Mouse (Mus musculus) heart, embryonic 13.5 days (tissue): Measurements from ENCODE around the gene Igsf9. TPM values are rescaled to one million over a fixed set of nuclear protein-coding genes. Genes with fewer than 3 reads are reported as not detected.
A peak's percentile ranks its signal among the peaks of the same experiment; 100 is the strongest.

ENCODE experiments used
- ATAC-seq: fragments of 200-750 bp; cut with Nextera tagmentation; 2 replicates; pipeline ENCODE4 v1.8.0; 2017; ENCODE audit warnings: moderate TSS enrichment; ENCODE audit not compliant: insufficient number of reproducible peaks, low FRiP score, low TSS enrichment; ENCODE audit errors: extremely low read depth
- H3K27ac ChIP-seq: fragments of 300-500 bp; sonication (generic); replicated peaks from 2 replicates; pipeline ENCODE4 v1.5.1; 2015; ENCODE audit warnings: moderate library complexity, mild to moderate bottlenecking, inconsistent platforms
- H3K27me3 ChIP-seq: fragments of 300-500 bp; sonication (generic); replicated peaks from 2 replicates; pipeline ENCODE4 v1.6.1; 2015; ENCODE audit warnings: mild to moderate bottlenecking, inconsistent platforms
- H3K36me3 ChIP-seq: fragments of 300-500 bp; sonication (generic); 2 replicates; pipeline ENCODE4 v1.6.1; 2015; ENCODE audit warnings: mild to moderate bottlenecking, inconsistent platforms
- H3K4me1 ChIP-seq: fragments of 300-500 bp; sonication (generic); 2 replicates; pipeline ENCODE4 v1.6.1; 2015; ENCODE audit warnings: inconsistent platforms
- H3K4me2 ChIP-seq: fragments of 300-500 bp; sonication (generic); 2 replicates; pipeline ENCODE4 v1.6.1; 2015; ENCODE audit warnings: inconsistent platforms, mild to moderate bottlenecking, moderate library complexity
- H3K4me3 ChIP-seq: fragments of 300-500 bp; sonication (generic); 2 replicates; pipeline ENCODE4 v1.5.1; 2015; ENCODE audit warnings: moderate library complexity, mild to moderate bottlenecking, inconsistent platforms
- H3K9ac ChIP-seq: fragments of 300-500 bp; sonication (generic); 2 replicates; pipeline ENCODE4 v1.6.1; 2015; ENCODE audit warnings: inconsistent platforms, mild to moderate bottlenecking, moderate library complexity
- H3K9me3 ChIP-seq: fragments of 300-500 bp; sonication (generic); 2 replicates; pipeline ENCODE4 v1.6.1; 2016; ENCODE audit warnings: inconsistent platforms
- WGBS: fragments of 180-500 bp; shearing (Covaris S2); methylation state at CpG from one replicate; pipeline ENCODE4 v1.1.7; 2015; ENCODE audit warnings: mixed read lengths; 5-methylcytosine and 5-hydroxymethylcytosine counted together
- polyA plus RNA-seq: library from polyadenylated mRNA; unstranded; fragments of >200 nt; fragmentation: Nextera tagmentation; extraction: Ambion mirVana; gene quantifications from 2 replicates; pipeline ENCODE4 v1.2.1, GENCODE M21; 2015

Igsf9 gene
- polyA plus RNA-seq, 1 experiment from 2014 or later: 9.6 TPM

- H3K27me3 ChIP-seq: peaks cover 5% of the 10 kb centered on the region; the same call in 1 of the 2 replicates
- peak within 1 kb of the TSS; percentile 92 for H3K9ac ChIP-seq
- no peaks in the 10 kb centered on the region for H3K9me3 ChIP-seq
- peak within 1 kb of the TSS; percentile 88 for H3K4me3 ChIP-seq
- WGBS: 1% methylated on average over 30 of the region's 30 CpGs
- H3K27ac ChIP-seq: peak within 1 kb of the TSS; percentile 95
- peak; percentile 49; the same call in 1 of the 2 replicates for ATAC-seq
- peaks cover 51% of the 10 kb centered on the region for H3K4me1 ChIP-seq
- H3K4me2 ChIP-seq: peak within 1 kb of the TSS; percentile 80
- peaks cover 3% of the 10 kb centered on the region for H3K36me3 ChIP-seq
Observed at GRCm38 (mm10) chr1:172499765-172500441, 18.3 kb downstream of the Igsf9 start, which contains the start of gene Tagln2. Gene Tagln2, plus strand, starts transcription at chr1:172500047.

- H3K9me3 ChIP-seq: no peaks in the 10 kb centered on the region
- ATAC-seq: peak; percentile 33; the same call in 1 of the 2 replicates
- under 1% methylated on average over 56 of the region's 56 CpGs for WGBS
- peaks cover 59% of the 10 kb centered on the region for H3K4me1 ChIP-seq
- H3K36me3 ChIP-seq: peaks cover 11% of the 10 kb centered on the region
- peak overlapping the region; percentile 95 for H3K27ac ChIP-seq
- H3K27me3 ChIP-seq: peaks cover 5% of the 10 kb centered on the region; the same call in 1 of the 2 replicates
- H3K4me2 ChIP-seq: peak overlapping the region; percentile 80
- peak overlapping the region; percentile 92 for H3K9ac ChIP-seq
- H3K4me3 ChIP-seq: peak overlapping the region; percentile 88
Observed at GRCm38 (mm10) chr1:172500451-172501370, 19.1 kb downstream of the Igsf9 start.

GRCm38 (mm10) chr1:172501371-172502144 is 20.0 kb downstream of the Igsf9 start:
- peak; percentile 8; the same call in 1 of the 2 replicates for ATAC-seq
- peak overlapping the region; percentile 92 for H3K9ac ChIP-seq
- H3K9me3 ChIP-seq: no peaks in the 10 kb centered on the region
- peak overlapping the region; percentile 95 for H3K27ac ChIP-seq
- peaks cover 65% of the 10 kb centered on the region for H3K4me1 ChIP-seq
- H3K4me2 ChIP-seq: peak overlapping the region; percentile 80
- H3K4me3 ChIP-seq: peak overlapping the region; percentile 88
- peaks cover 5% of the 10 kb centered on the region; the same call in 1 of the 2 replicates for H3K27me3 ChIP-seq
- 24% methylated on average over 13 of the region's 13 CpGs for WGBS
- peaks cover 20% of the 10 kb centered on the region for H3K36me3 ChIP-seq

GRCm38 (mm10) chr1:172502145-172503110 is 20.8 kb downstream of the Igsf9 start:
- Histone ChIP-seq H3K4me3 (peak overlapping the region; percentile 88), H3K4me1 (peaks cover 72% of the 10 kb centered on the region), H3K27me3 (no peaks in the 10 kb centered on the region), H3K4me2 (peak overlapping the region; percentile 80), H3K36me3 (peaks cover 28% of the 10 kb centered on the region), H3K9me3 (no peaks in the 10 kb centered on the region), H3K9ac (peak overlapping the region; percentile 92), H3K27ac (peak overlapping the region; percentile 95)
- WGBS: 25% methylated on average over 13 of the region's 13 CpGs
- no peak for ATAC-seq

GRCm38 (mm10) chr1:172503111-172503997 is 21.8 kb downstream of the Igsf9 start:
- peaks cover 77% of the 10 kb centered on the region for H3K4me1 ChIP-seq
- peaks cover 38% of the 10 kb centered on the region for H3K36me3 ChIP-seq
- peak overlapping the region; percentile 92 for H3K9ac ChIP-seq
- H3K4me3 ChIP-seq: peak overlapping the region; percentile 88
- H3K4me2 ChIP-seq: peak overlapping the region; percentile 80
- 24% methylated on average over 14 of the region's 14 CpGs for WGBS
- H3K27me3 ChIP-seq: no peaks in the 10 kb centered on the region
- ATAC-seq: no peak
- H3K27ac ChIP-seq: peak overlapping the region; percentile 95
- no peaks in the 10 kb centered on the region for H3K9me3 ChIP-seq

GRCm38 (mm10) chr1:172504756-172505155 is 23.2 kb downstream of the Igsf9 start:
- no peaks in the 10 kb centered on the region for H3K9me3 ChIP-seq
- ATAC-seq: no peak
- H3K27me3 ChIP-seq: no peaks in the 10 kb centered on the region
- H3K9ac ChIP-seq: peak overlapping the region; percentile 76
- WGBS: 60% methylated on average over 8 of the region's 8 CpGs
- peaks cover 84% of the 10 kb centered on the region for H3K4me1 ChIP-seq
- peaks cover 49% of the 10 kb centered on the region for H3K36me3 ChIP-seq
- H3K4me2 ChIP-seq: peak overlapping the region; percentile 80
- H3K27ac ChIP-seq: peak overlapping the region; percentile 68
- H3K4me3 ChIP-seq: peak overlapping the region; percentile 35

- Histone ChIP-seq H3K36me3 (peaks cover 49% of the 10 kb centered on the region), H3K4me3 (no peak overlapping the region), H3K27me3 (no peaks in the 10 kb centered on the region), H3K27ac (peak overlapping the region; percentile 73), H3K9me3 (no peaks in the 10 kb centered on the region), H3K4me2 (no peak overlapping the region), H3K4me1 (peaks cover 91% of the 10 kb centered on the region), H3K9ac (0 out of 2 replicates have a peak overlapping the region, but pooled peaks have one; percentile 3)
- ATAC-seq: no peak
- WGBS: 51% methylated on average over 5 of the region's 5 CpGs
Observed at GRCm38 (mm10) chr1:172507001-172507400, 25.4 kb downstream of the Igsf9 start.

GRCm38 (mm10) chr1:172507701-172508100 is 26.1 kb downstream of the Igsf9 start:
- no peak overlapping the region for H3K9ac ChIP-seq
- H3K36me3 ChIP-seq: peaks cover 49% of the 10 kb centered on the region
- no peaks in the 10 kb centered on the region for H3K27me3 ChIP-seq
- ATAC-seq: no peak
- H3K9me3 ChIP-seq: no peaks in the 10 kb centered on the region
- H3K4me1 ChIP-seq: peaks cover 90% of the 10 kb centered on the region
- H3K27ac ChIP-seq: peak overlapping the region; percentile 73
- H3K4me2 ChIP-seq: no peak overlapping the region
- 82% methylated on average over 3 of the region's 3 CpGs for WGBS
- H3K4me3 ChIP-seq: no peak overlapping the region

- no peak for ATAC-seq
- peak overlapping the region; percentile 73 for H3K27ac ChIP-seq
- no peaks in the 10 kb centered on the region for H3K27me3 ChIP-seq
- peaks cover 49% of the 10 kb centered on the region for H3K36me3 ChIP-seq
- WGBS: 22% methylated on average over 2 of the region's 2 CpGs
- no peaks in the 10 kb centered on the region for H3K9me3 ChIP-seq
- H3K4me3 ChIP-seq: no peak overlapping the region
- H3K9ac ChIP-seq: no peak overlapping the region
- peaks cover 90% of the 10 kb centered on the region for H3K4me1 ChIP-seq
- H3K4me2 ChIP-seq: no peak overlapping the region
Observed at GRCm38 (mm10) chr1:172508172-172508571, 26.6 kb downstream of the Igsf9 start.
